Mouse (Mus musculus) cerebellum, adult 2 months (tissue): ENCODE results near the gene Dctd. TPM values are rescaled to one million over a fixed set of nuclear protein-coding genes. Genes with fewer than 3 reads are reported as not detected.

Experiments used
- DNase-seq, 2 experiments: peaks; one replicate each; pipeline ENCODE4 v3.0.0; 2021
- H3K27ac ChIP-seq: fragments of 200-500 bp; 2 replicates; pipeline ENCODE4 v1.5.1; 2012; ENCODE audit warnings: low read length, control low read depth, inconsistent platforms; ENCODE audit not compliant: insufficient read depth
- H3K27me3 ChIP-seq: fragments of 200-500 bp; 2 replicates; pipeline ENCODE4 v1.6.1; 2012; ENCODE audit warnings: inconsistent platforms, mild to moderate bottlenecking, low read length, moderate library complexity; ENCODE audit not compliant: control insufficient read depth, insufficient read depth
- H3K4me1 ChIP-seq: fragments of 200-500 bp; 2 replicates; pipeline ENCODE4 v1.6.1; 2011; ENCODE audit warnings: low read length; ENCODE audit not compliant: control insufficient read depth, insufficient read depth
- H3K4me3 ChIP-seq: fragments of 200-500 bp; replicated peaks from 2 replicates; pipeline ENCODE3; 2011; ENCODE audit warnings: mild to moderate bottlenecking, low read depth, low read length, control low read depth; ENCODE audit not compliant: insufficient read depth
- CTCF ChIP-seq: fragments of 200-500 bp; IDR thresholded peaks from 2 replicates; pipeline ENCODE4 v1.5.1; 2011; ENCODE audit warnings: low read depth, mild to moderate bottlenecking, control low read depth, low read length, moderate library complexity, borderline replicate concordance; ENCODE audit not compliant: insufficient read depth
- POLR2A ChIP-seq: fragments of 200-500 bp; IDR thresholded peaks from 2 replicates; pipeline ENCODE4 v1.6.1; 2011; ENCODE audit warnings: low read length, control low read depth, borderline replicate concordance; ENCODE audit not compliant: insufficient read depth
- WGBS: fragments of 180-500 bp; shearing (Covaris S2); methylation state at CpG from one replicate; pipeline ENCODE4 v1.1.7; 2018; 5-methylcytosine and 5-hydroxymethylcytosine counted together
- polyA plus RNA-seq: library from polyadenylated mRNA; depleted of rRNA; stranded (reverse); fragments of >200 nt; gene quantifications from 2 replicates; pipeline ENCODE4 v1.2.3, GENCODE M21; 2012; rRNA removed

The Dctd gene
- polyA plus RNA-seq, 1 experiment, result 7.4 TPM

DNA sequence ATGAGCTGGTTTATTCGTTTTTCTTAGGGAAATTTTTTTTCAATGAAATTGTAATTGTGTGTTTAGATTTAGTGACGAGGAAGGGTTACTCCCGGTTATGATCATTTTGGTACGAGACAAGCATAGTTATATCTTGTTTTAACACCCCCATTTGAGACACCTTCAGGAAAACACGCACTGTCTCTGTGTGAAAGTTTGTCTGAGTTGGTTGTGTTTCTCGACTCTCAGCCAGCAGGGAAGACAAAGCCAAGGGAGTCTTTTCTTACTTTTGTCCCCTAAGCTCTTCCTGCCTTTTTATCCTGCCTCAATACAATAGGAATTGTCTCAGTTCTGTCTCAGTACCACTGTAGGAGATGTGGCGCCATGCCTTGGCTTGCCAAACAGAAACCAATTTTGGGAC lies 84.9 kb downstream of the Dctd start:
- no peak for DNase-seq
- no peak overlapping the region for H3K27ac ChIP-seq
- WGBS, result 84% methylated on average over 7 of the region's 7 CpGs
- TF ChIP-seq CTCF (no peak), POLR2A (no peak)
- H3K4me3 ChIP-seq, result no peak overlapping the region
- peaks cover 1% of the 10 kb centered on the region; the same call in 1 of the 2 replicates for H3K27me3 ChIP-seq
- no peaks in the 10 kb centered on the region for H3K4me1 ChIP-seq

DNA sequence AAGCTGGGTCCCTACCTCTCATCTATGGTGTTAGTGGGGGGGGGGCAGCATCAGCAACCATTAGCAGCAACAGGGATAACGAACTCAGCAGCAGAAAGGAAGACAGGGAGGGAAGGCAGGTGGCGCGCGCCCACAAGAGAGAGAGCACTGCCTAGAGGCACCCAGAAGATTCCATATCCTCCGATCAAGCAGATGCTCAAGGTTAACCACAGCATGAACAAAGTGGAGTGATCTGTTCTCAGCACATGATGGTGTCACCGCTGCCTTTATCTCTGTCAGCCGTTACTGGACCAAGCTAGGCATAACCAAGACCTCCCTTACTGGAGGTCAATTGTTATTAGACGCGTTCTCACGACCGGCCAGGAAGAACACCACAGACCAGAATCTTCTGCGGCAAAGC lies 89.7 kb downstream of the Dctd start:
- no peak for DNase-seq
- no peak overlapping the region for H3K4me3 ChIP-seq
- no peak overlapping the region for H3K27ac ChIP-seq
- no peaks in the 10 kb centered on the region for H3K4me1 ChIP-seq
- no peaks in the 10 kb centered on the region; the same call in 1 of the 2 replicates for H3K27me3 ChIP-seq
- no peak for TF ChIP-seq CTCF
- TF ChIP-seq POLR2A, result no peak
- 98% methylated on average over 12 of the region's 12 CpGs for WGBS

- no peak for TF ChIP-seq POLR2A
- TF ChIP-seq CTCF, result no peak
- no peak for DNase-seq
- no peaks in the 10 kb centered on the region for H3K4me1 ChIP-seq
- 84% methylated on average over 9 of the region's 9 CpGs for WGBS
- no peaks in the 10 kb centered on the region for H3K27me3 ChIP-seq
- H3K4me3 ChIP-seq, result no peak overlapping the region
- no peak overlapping the region for H3K27ac ChIP-seq
Observed at GRCm38 (mm10) chr8:48195971-48196370, 97.1 kb downstream of the Dctd start.

GRCm38 (mm10) chr8:48199171-48199570 lies 100.3 kb downstream of the Dctd start:
- Histone ChIP-seq H3K27me3 (no peaks in the 10 kb centered on the region), H3K27ac (no peak overlapping the region), H3K4me1 (no peaks in the 10 kb centered on the region), H3K4me3 (no peak overlapping the region)
- no peak for DNase-seq
- TF ChIP-seq CTCF, result no peak
- TF ChIP-seq POLR2A, result no peak
- 22% methylated on average over 9 of the region's 9 CpGs for WGBS

DNA sequence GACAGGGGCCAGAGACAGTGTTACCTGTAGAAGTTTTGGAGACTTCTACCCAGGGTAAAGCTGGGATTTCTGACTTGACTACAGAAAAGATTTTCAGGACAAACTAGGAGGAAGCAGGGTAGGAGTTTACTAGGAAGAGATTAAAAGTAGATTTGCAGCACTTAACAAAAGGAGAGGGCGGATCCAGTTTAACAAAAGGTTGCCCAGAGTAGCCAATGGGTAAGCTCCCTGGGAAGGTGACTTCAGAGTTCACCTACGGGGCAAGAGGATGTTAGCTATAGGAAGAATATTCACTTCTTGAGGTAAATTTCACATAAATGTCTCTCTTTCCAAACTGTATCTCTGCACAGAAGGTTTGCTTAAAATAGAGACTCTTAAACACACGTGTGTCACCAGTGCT lies 103.7 kb downstream of the Dctd start:
- Histone ChIP-seq H3K27me3 (no peaks in the 10 kb centered on the region), H3K4me3 (no peak overlapping the region), H3K4me1 (no peaks in the 10 kb centered on the region), H3K27ac (no peak overlapping the region)
- no peak for TF ChIP-seq CTCF
- TF ChIP-seq POLR2A, result no peak
- no peak for DNase-seq
- WGBS, result 77% methylated on average over 3 of the region's 3 CpGs

Other genes with a start within 250 kb of the Dctd start
- 5.7 and 6.3 TPM in 2 replicates for gene Wwc2, start 108.2 kb upstream of the Dctd start, polyA plus RNA-seq